ENCODE assay signal across 7 mouse cellular contexts in genomic region chr12:81862351-81862802, GRCm38 (mm10). TPM values are rescaled to one million over a fixed set of nuclear protein-coding genes. Genes with fewer than 3 reads are reported as not detected.
DNase-seq lines count a peak whose midpoint lies in the region; ATAC-seq and TF ChIP-seq lines count a peak whose summit lies in the region.

No protein-coding gene starts in this region.

- peak overlapping the region; percentile 96 for H3K4me3 ChIP-seq in heart, adult 2 months
- peak overlapping the region; percentile 96 for H3K4me3 ChIP-seq in limb, embryonic 10.5 days
- H3K4me3 ChIP-seq in midbrain, embryonic 10.5 days, result peak overlapping the region; percentile 99

- peak overlapping the region; percentile 38 for H3K9ac ChIP-seq in heart, adult 2 months (ENCODE audit: low read depth, low read length)

- DNase-seq in MN1 (ENCODE audit: low spot score), result peak; percentile 20
- peak; percentile 29 for DNase-seq in brain, embryonic 14.5 days (ENCODE audit: low read depth)
- DNase-seq in heart, adult 2 months, result peak; percentile 68 to 80
- no peak for DNase-seq in limb, embryonic 10.5 days (ENCODE audit: low spot score)
- DNase-seq in midbrain, embryonic 10.5 days (ENCODE audit: low spot score), result no peak
- no peak for DNase-seq in cerebellum, adult 11-12 months

- no peak for TF ChIP-seq POLR2A in brain, embryonic 14.5 days (IDR thresholded peaks at IDR 0.05; ENCODE audit: borderline replicate concordance, extremely low read depth, insufficient read depth, insufficient read length, poor library complexity, severe bottlenecking)
- TF ChIP-seq POLR2A in heart, adult 2 months (IDR thresholded peaks at IDR 0.05; ENCODE audit: insufficient read depth, low read depth, low read length), result peak; percentile 86

- peak overlapping the region; percentile 97 for H3K27ac ChIP-seq in heart, adult 2 months
- H3K27ac ChIP-seq in limb, embryonic 10.5 days, result no peak overlapping the region
- H3K27ac ChIP-seq in midbrain, embryonic 10.5 days (replicated peaks), result peak overlapping the region; percentile 6; the same call in 1 of the 2 replicates

- no peak for ATAC-seq in inflammation-experienced regulatory T-cells, adult 6 months

- peaks cover 19% of the 10 kb centered on the region for H3K4me1 ChIP-seq in heart, adult 2 months (ENCODE audit: control insufficient read depth, insufficient read depth, low read length)
- H3K4me1 ChIP-seq in limb, embryonic 10.5 days, result peaks cover 33% of the 10 kb centered on the region
- H3K4me1 ChIP-seq in midbrain, embryonic 10.5 days, result peaks cover 37% of the 10 kb centered on the region

- TF ChIP-seq EP300 in heart, adult 2 months (IDR thresholded peaks at IDR 0.05; ENCODE audit: insufficient read depth, low read depth, low read length), result peak; percentile 83; the same call in 1 of the 2 replicates

- peaks cover 12% of the 10 kb centered on the region for H3K79me2 ChIP-seq in heart, adult 2 months (replicated peaks; ENCODE audit: control insufficient read depth, insufficient read depth, low read length)

- intact Hi-C loops in heart, adult 2 months (cut with DNase I), result no loop called here

- no peak for TF ChIP-seq CTCF in brain, embryonic 14.5 days (IDR thresholded peaks at IDR 0.05; ENCODE audit: borderline replicate concordance, extremely low read depth, insufficient read depth, insufficient read length)
- no peak for TF ChIP-seq CTCF in heart, adult 2 months (IDR thresholded peaks at IDR 0.05)

- H3K36me3 ChIP-seq in heart, adult 2 months (ENCODE audit: control insufficient read depth, insufficient read depth, low read length), result peaks cover 14% of the 10 kb centered on the region; the same call in 1 of the 2 replicates
- no peaks in the 10 kb centered on the region for H3K36me3 ChIP-seq in limb, embryonic 10.5 days
- H3K36me3 ChIP-seq in midbrain, embryonic 10.5 days, result peaks cover 2% of the 10 kb centered on the region; the same call in 1 of the 2 replicates

- 11% methylated on average over 8 of the region's 8 CpGs for WGBS in heart, adult 2 months
- 50% methylated on average over 8 of the region's 8 CpGs for WGBS in limb, embryonic 10.5 days
- 42% methylated on average over 8 of the region's 8 CpGs for WGBS in midbrain, embryonic 10.5 days

- H3K9me3 ChIP-seq in limb, embryonic 10.5 days (replicated peaks), result no peaks in the 10 kb centered on the region
- no peaks in the 10 kb centered on the region for H3K9me3 ChIP-seq in midbrain, embryonic 10.5 days (replicated peaks)

- H3K27me3 ChIP-seq in heart, adult 2 months (ENCODE audit: control insufficient read depth, insufficient read depth, low read length), result no peaks in the 10 kb centered on the region
- H3K27me3 ChIP-seq in limb, embryonic 10.5 days (ENCODE audit: low read depth, poor library complexity, severe bottlenecking), result 0 out of 2 replicates have a peak, but pooled peaks cover 10% of the 10 kb centered on the region
- H3K27me3 ChIP-seq in midbrain, embryonic 10.5 days (ENCODE audit: low read depth, poor library complexity, severe bottlenecking), result peaks cover 12% of the 10 kb centered on the region

RNA-seq across cellular contexts. Expression of gene Pcnx, which starts 2.6 kb away (rescaled TPM):
- 34.2 and 46.3 TPM in 2 replicates for polyA plus RNA-seq in brain, embryonic 14.5 days (2012; rRNA removed)
- 10 to 100 TPM; 58.3 to 61.7 TPM for total RNA-seq in heart, adult 2 months (2021)
- 25.4 and 42.8 TPM in 2 replicates for polyA plus RNA-seq in heart, adult 2 months (2012; rRNA removed)
- polyA plus RNA-seq in limb, embryonic 10.5 days (2016; fragmentation: Nextera tagmentation; extraction: Ambion mirVana), result 6.6 and 8.3 TPM in 2 replicates
- 7.9 and 9.5 TPM in 2 replicates for polyA plus RNA-seq in midbrain, embryonic 10.5 days (2016; fragmentation: Nextera tagmentation; extraction: Ambion mirVana)
- polyA plus RNA-seq in inflammation-experienced regulatory T-cells, adult 6 months (2017; shearing (Covaris generic)), result 10 to 100 TPM in 2 of 3 experiments, 1 to 10 TPM in 1; 3.3 to 14.3 (median 12.6) TPM

Comparison
In these comparisons a context has a peak if more than half of its experiments do, and no peak if none do; other contexts are left out.
1. DNase-seq: peak in MN1 (single experiment), brain, embryonic 14.5 days (single experiment) and heart, adult 2 months (2 of 2); none in limb, embryonic 10.5 days (single experiment), midbrain, embryonic 10.5 days (single experiment) and cerebellum, adult 11-12 months (single experiment).
2. Peak in every context shown above with its lines, with median percentiles within 50 percentile points of each other: H3K4me3 ChIP-seq.